Mouse (Mus musculus) kidney, adult 2 months (tissue): ENCODE data around the gene Gnb1l. TPM values are rescaled to one million over a fixed set of nuclear protein-coding genes. Genes with fewer than 3 reads are reported as not detected.
A peak's percentile ranks its signal among the peaks of the same experiment; 100 is the strongest.

ENCODE experiments used
- DNase-seq: peaks from one replicate; pipeline ENCODE4 v3.0.0; 2021
- H3K27ac ChIP-seq: fragments of 200-500 bp; 2 replicates; pipeline ENCODE4 v1.5.1; 2012; ENCODE audit warnings: low read depth, low read length, control low read depth, inconsistent platforms; ENCODE audit not compliant: insufficient read depth
- H3K27me3 ChIP-seq: fragments of 200-500 bp; replicated peaks from 2 replicates; pipeline ENCODE4 v1.6.1; 2012; ENCODE audit warnings: mild to moderate bottlenecking, moderate library complexity, low read length, inconsistent platforms; ENCODE audit not compliant: control insufficient read depth, insufficient read depth
- H3K36me3 ChIP-seq: fragments of 200-500 bp; 2 replicates; pipeline ENCODE4 v1.6.1; 2012; ENCODE audit warnings: mild to moderate bottlenecking, moderate library complexity, low read length, inconsistent platforms; ENCODE audit not compliant: control insufficient read depth, insufficient read depth
- H3K4me1 ChIP-seq: fragments of 200-500 bp; 2 replicates; pipeline ENCODE4 v1.6.1; 2011; ENCODE audit warnings: low read length; ENCODE audit not compliant: control insufficient read depth, insufficient read depth
- H3K4me3 ChIP-seq: fragments of 200-500 bp; 2 replicates; pipeline ENCODE4 v1.5.1; 2011; ENCODE audit warnings: mild to moderate bottlenecking, low read depth, low read length, control low read depth; ENCODE audit not compliant: insufficient read depth
- CTCF ChIP-seq: fragments of 200-500 bp; conservative IDR thresholded peaks from 2 replicates; pipeline ENCODE4 v1.5.1; 2011; ENCODE audit warnings: low read depth, mild to moderate bottlenecking, control low read depth, low read length, moderate library complexity, mixed read lengths; ENCODE audit not compliant: insufficient read depth, insufficient read length
- POLR2A ChIP-seq: fragments of 200-500 bp; IDR thresholded peaks from one replicate; pipeline ENCODE4 v1.6.1; 2011; ENCODE audit warnings: low read depth, low read length, control low read depth
- WGBS: fragments of 180-500 bp; shearing (Covaris S2); methylation state at CpG from one replicate; pipeline ENCODE4 v1.1.7; 2018; 5-methylcytosine and 5-hydroxymethylcytosine counted together
- polyA plus RNA-seq: library from polyadenylated mRNA; depleted of rRNA; stranded (reverse); fragments of >200 nt; gene quantifications from 2 replicates; pipeline ENCODE4 v1.2.3, GENCODE M21; 2012

The Gnb1l gene
- polyA plus RNA-seq, 1 experiment: 10.7 TPM

DNA sequence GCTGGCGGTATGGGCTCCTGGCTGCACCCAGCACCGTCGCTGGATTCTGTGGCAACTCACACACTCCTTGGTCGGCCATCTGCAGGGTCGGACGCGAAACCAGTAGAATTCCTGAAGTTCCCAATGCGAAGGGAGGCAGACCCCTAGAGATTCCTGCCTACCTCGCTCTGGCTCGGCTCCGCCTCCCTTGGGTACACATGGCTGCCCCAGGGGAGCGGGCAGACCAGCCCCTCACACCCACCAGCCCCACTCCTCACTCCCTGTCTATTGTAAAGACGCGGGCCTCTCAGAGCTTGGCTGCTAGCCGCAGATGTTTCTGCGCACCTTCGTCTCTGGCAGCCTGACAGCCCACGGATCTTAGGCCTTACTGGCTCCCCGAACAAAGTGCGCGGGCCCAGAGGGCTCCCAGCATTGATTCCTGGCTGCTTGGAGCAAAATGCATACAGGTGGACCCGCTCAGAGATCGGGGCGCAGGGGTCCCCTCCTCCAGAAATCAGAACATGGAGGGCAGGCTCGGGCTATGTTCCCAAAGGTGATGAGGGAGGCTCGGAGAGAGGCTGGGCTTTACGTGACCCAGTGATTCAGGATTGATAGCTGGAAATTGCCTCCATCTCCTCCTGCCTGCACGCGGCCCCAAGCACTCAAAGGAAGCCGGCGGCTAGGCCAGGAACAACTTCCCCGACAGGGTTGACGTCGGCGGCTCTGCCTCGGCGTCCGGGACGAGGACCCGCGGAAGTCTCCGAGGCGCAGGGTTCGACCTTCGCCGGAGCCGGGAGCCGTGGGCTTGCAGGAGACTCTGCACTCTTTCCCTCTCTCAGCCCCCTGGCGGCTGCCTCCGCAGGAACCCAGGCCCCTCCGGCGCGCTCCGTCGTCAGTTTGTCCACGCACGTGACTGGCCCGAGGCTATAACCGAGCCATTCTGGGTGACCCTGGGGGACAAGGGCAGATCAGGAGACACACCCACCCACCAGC lies 92.8 kb downstream of the Gnb1l start:
- Histone ChIP-seq H3K36me3 (no peaks in the 10 kb centered on the region), H3K4me1 (no peaks in the 10 kb centered on the region), H3K4me3 (no peak overlapping the region), H3K27ac (no peak overlapping the region), H3K27me3 (no peaks in the 10 kb centered on the region; the same call in 1 of the 2 replicates)
- WGBS: 8% methylated on average over 59 of the region's 59 CpGs
- no peak for DNase-seq
- no peak for TF ChIP-seq POLR2A
- no peak for TF ChIP-seq CTCF

GRCm38 (mm10) chr16:18593930-18594329 lies 95.4 kb downstream of the Gnb1l start:
- 89% methylated on average over 2 of the region's 2 CpGs for WGBS
- Histone ChIP-seq H3K27me3 (no peaks in the 10 kb centered on the region), H3K4me3 (no peak overlapping the region), H3K27ac (no peak overlapping the region), H3K4me1 (no peaks in the 10 kb centered on the region), H3K36me3 (no peaks in the 10 kb centered on the region)
- no peak for DNase-seq
- TF ChIP-seq CTCF: no peak
- TF ChIP-seq POLR2A: no peak

DNA sequence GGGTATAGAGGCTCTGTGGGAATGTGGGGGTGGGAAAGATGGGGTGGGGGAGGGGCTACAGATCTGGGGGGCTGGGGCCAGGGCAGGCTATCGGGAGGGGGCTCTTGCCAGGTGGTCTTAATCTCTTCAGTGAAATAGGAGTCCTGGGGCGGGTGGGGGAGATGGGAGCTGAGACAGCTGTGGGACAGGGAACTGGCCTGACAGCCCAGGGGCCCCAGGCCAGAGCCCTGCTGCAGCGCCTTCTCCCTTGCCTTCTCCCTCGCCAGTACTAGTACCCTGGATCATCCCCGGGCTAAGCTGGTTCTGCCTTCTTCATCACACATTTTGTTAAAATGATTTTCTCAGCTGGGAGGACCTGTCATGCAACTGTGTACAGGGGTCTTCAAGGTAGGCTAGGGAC lies 97.7 kb downstream of the Gnb1l start:
- no peaks in the 10 kb centered on the region for H3K4me1 ChIP-seq
- TF ChIP-seq POLR2A (no peak), CTCF (no peak)
- 80% methylated on average over 5 of the region's 5 CpGs for WGBS
- no peak for DNase-seq
- no peaks in the 10 kb centered on the region for H3K36me3 ChIP-seq
- no peak overlapping the region for H3K27ac ChIP-seq
- no peak overlapping the region for H3K4me3 ChIP-seq
- H3K27me3 ChIP-seq: no peaks in the 10 kb centered on the region; the same call in 1 of the 2 replicates

- Histone ChIP-seq H3K36me3 (no peaks in the 10 kb centered on the region), H3K27me3 (no peaks in the 10 kb centered on the region; the same call in 1 of the 2 replicates), H3K4me3 (no peak overlapping the region), H3K4me1 (no peaks in the 10 kb centered on the region), H3K27ac (no peak overlapping the region)
- no peak for DNase-seq
- WGBS: 83% methylated on average over 3 of the region's 3 CpGs
- no peak for TF ChIP-seq CTCF
- no peak for TF ChIP-seq POLR2A
Measured at GRCm38 (mm10) chr16:18598006-18598405, 99.5 kb downstream of the Gnb1l start.

DNA sequence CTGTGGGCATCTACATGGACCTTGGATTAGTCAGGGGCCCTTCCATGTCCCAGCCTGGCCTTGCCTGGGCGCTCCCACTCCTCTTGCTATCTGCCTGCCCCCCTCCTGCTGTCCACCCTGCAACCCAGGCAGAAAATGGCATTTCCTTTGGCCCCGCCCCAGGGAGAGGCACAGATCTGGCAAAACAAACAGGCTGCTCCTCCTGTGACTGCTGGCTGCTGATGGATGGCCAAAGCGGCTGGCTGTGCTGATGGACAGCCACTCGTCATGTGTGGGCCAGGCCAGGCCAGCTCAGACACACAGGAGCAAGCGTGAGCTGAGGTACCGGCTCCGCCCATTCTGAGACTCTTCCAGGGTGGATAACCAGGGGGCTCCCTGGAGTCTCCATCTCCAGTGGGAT lies 102.9 kb downstream of the Gnb1l start:
- WGBS: 73% methylated on average over 7 of the region's 7 CpGs
- DNase-seq: no peak
- Histone ChIP-seq H3K4me3 (no peak overlapping the region), H3K27ac (no peak overlapping the region), H3K27me3 (no peaks in the 10 kb centered on the region; the same call in 1 of the 2 replicates), H3K36me3 (no peaks in the 10 kb centered on the region), H3K4me1 (no peaks in the 10 kb centered on the region)
- TF ChIP-seq CTCF: no peak
- no peak for TF ChIP-seq POLR2A

DNA sequence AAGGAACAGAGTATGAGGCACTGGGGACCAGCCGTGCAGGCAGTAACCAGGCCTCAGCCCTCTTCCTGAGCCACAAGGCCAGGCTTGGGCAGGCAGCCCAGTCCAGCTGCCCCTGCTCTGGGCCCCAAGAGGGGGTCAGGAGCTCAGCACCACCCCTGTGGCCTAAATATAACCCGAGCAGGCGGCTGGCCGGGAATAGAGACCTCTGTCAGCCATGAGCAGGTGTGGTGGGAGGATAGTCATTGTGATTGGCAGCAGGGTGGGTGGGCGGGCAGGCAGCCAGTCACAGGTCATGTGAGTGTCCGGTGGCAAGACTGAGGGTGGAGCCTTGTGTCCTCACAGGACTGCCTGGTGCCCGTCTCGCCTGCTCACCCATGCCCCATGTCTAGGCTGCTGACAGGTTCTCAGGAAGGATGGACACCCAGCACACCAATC lies 105.8 kb downstream of the Gnb1l start:
- no peak overlapping the region for H3K4me3 ChIP-seq
- TF ChIP-seq CTCF (no peak), POLR2A (no peak)
- H3K4me1 ChIP-seq: no peaks in the 10 kb centered on the region
- no peak overlapping the region for H3K27ac ChIP-seq
- no peaks in the 10 kb centered on the region for H3K36me3 ChIP-seq
- H3K27me3 ChIP-seq: no peaks in the 10 kb centered on the region; the same call in 1 of the 2 replicates
- DNase-seq: peak; percentile 52
- WGBS: 37% methylated on average over 8 of the region's 8 CpGs

DNA sequence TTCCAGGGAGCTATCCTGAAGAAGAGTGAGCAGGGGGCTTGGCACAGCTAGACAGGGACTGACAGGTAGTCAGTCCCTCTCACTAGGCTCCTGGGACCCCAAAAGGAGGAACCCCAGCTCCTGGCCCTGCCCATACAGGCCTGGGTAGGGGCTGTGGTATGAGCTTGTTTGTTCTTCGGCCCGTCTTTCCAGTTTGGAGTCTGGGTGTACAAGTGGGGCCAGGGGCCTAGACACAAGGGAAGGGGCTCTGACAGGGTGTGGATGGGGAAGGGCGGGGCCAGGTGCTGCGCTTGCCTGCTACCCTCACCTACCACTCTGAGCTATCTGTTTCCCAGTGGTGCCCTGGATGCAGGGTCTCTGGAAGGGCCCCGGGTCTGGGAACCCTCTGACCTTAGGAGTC lies 107.2 kb downstream of the Gnb1l start:
- Histone ChIP-seq H3K27ac (no peak overlapping the region), H3K4me1 (no peaks in the 10 kb centered on the region), H3K36me3 (no peaks in the 10 kb centered on the region), H3K4me3 (no peak overlapping the region), H3K27me3 (no peaks in the 10 kb centered on the region; the same call in 1 of the 2 replicates)
- no peak for TF ChIP-seq POLR2A
- TF ChIP-seq CTCF: no peak
- DNase-seq: no peak
- 89% methylated on average over 5 of the region's 5 CpGs for WGBS
